Mouse (Mus musculus): Measurements from ENCODE around the gene Catsperd.

DNA sequence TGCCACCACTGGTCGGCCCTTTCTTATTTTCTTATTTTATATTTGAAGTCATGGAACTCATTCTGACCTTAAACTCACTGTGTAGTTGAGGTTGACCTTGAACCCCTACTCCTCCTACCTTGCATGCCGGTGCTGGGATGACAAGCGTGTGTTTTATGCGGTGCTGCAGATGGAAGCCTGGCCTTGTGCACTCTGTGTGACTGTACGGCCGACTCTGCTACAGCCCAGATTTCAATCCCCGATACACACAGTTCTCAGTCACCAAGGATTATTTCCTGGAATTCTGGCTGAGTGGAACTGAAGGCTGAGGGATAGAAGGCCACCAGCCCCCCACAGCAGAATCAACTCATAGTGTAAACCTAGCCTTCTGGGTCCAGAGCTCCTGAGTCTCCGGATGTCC is 41.8 kb downstream of the Catsperd start:
- TF ChIP-seq CTCF (IDR thresholded peaks at IDR 0.05; ENCODE audit: extremely low read depth, insufficient read depth, low read length) (no peak), POLR2A (IDR thresholded peaks at IDR 0.05; ENCODE audit: extremely low read depth, insufficient read depth, low read length) (no peak)
